Mouse (Mus musculus): ENCODE measurements at regions not wholly inside any gene's neighbourhood (a gene's known extent, or its start where the extent isn't known, plus 50 kb on each side); places are given as distances from the start of the nearest gene placed in this dataset.

DNA sequence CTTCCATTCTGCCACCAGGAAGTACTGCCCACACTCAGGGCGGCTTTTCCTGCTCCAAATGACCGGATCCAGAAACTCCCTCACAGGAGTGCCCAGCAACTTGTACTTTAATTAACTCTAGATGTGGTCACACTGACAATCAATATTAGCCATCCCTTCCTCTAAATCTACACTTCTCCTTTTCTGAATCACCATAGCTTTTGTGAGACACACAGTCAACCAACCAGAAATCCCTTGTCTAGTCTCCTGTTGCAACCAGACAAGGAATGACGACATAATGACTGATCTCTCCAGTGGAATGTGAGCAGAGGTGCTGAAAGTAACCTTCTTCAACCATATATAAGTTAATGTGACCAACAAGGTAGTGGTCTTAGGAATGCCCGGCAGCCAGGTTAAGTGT is 277.0 kb upstream of the Acvr2a start:
- no peak for TF ChIP-seq POLR2A (IDR thresholded peaks at IDR 0.05; ENCODE audit: low read depth, low read length)
- TF ChIP-seq CTCF (conservative IDR thresholded peaks at IDR 0.05; ENCODE audit: insufficient read depth, insufficient read length, low read depth, low read length), result no peak
